Mouse (Mus musculus): ENCODE measurements around the gene Cdkal1. TPM values are rescaled to one million over a fixed set of nuclear protein-coding genes. Genes with fewer than 3 reads are reported as not detected.
A peak's percentile ranks its signal among the peaks of the same experiment; 100 is the strongest.

Gene Cdkal1
- polyA plus RNA-seq, 1 experiment from 2014 or later, result 35.4 TPM

- no peak overlapping the region for H3K9ac ChIP-seq
- no peak for ATAC-seq (ENCODE audit: insufficient read depth)
- no peaks in the 10 kb centered on the region for H3K27me3 ChIP-seq (ENCODE audit: insufficient read depth, low read length)
Observed at GRCm38 (mm10) chr13:29580009-29580408, 275.5 kb downstream of the Cdkal1 start.

GRCm38 (mm10) chr13:29578621-29579020 is 276.9 kb downstream of the Cdkal1 start:
- no peaks in the 10 kb centered on the region for H3K36me3 ChIP-seq (ENCODE audit: insufficient read depth)
- no peak for TF ChIP-seq CTCF (IDR thresholded peaks at IDR 0.05; ENCODE audit: low read depth)
- H3K27ac ChIP-seq (ENCODE audit: low read depth), result no peak overlapping the region
- H3K9me3 ChIP-seq (ENCODE audit: low read depth, low read length), result no peaks in the 10 kb centered on the region
- H3K4me3 ChIP-seq (ENCODE audit: low read depth, low read length), result no peak overlapping the region
- H3K4me2 ChIP-seq, result no peak overlapping the region
- no peak overlapping the region for H3K9ac ChIP-seq
- 91% methylated on average over 3 of the region's 3 CpGs for WGBS
- no peak for DNase-seq
- no peak for ATAC-seq (ENCODE audit: insufficient read depth)
- H3K27me3 ChIP-seq (ENCODE audit: insufficient read depth, low read length), result no peaks in the 10 kb centered on the region
- H3K4me1 ChIP-seq (ENCODE audit: insufficient read depth), result 0 out of 2 replicates have a peak, but pooled peaks cover 5% of the 10 kb centered on the region

More at GRCm38 (mm10) chr13:29580009-29580408, 275.5 kb downstream of the Cdkal1 start:
- TF ChIP-seq CTCF (IDR thresholded peaks at IDR 0.05; ENCODE audit: low read depth), result no peak
- Histone ChIP-seq H3K4me3 (ENCODE audit: low read depth, low read length) (no peak overlapping the region), H3K36me3 (ENCODE audit: insufficient read depth) (no peaks in the 10 kb centered on the region), H3K4me2 (no peak overlapping the region), H3K4me1 (ENCODE audit: insufficient read depth) (0 out of 2 replicates have a peak, but pooled peaks cover 5% of the 10 kb centered on the region), H3K27ac (ENCODE audit: low read depth) (no peak overlapping the region), H3K9me3 (ENCODE audit: low read depth, low read length) (no peaks in the 10 kb centered on the region)
- DNase-seq, result no peak
- WGBS, result 50% methylated on average over 3 of the region's 3 CpGs

GRCm38 (mm10) chr13:29574784-29575183 is 280.7 kb downstream of the Cdkal1 start:
- ATAC-seq (ENCODE audit: insufficient read depth), result peak; percentile 60; the same call in 1 of the 2 replicates

GRCm38 (mm10) chr13:29572477-29572876 is 283.0 kb downstream of the Cdkal1 start:
- Histone ChIP-seq H3K4me3 (ENCODE audit: low read depth, low read length) (no peak overlapping the region), H3K27me3 (ENCODE audit: insufficient read depth, low read length) (no peaks in the 10 kb centered on the region), H3K9me3 (ENCODE audit: low read depth, low read length) (no peaks in the 10 kb centered on the region), H3K4me2 (no peak overlapping the region), H3K27ac (ENCODE audit: low read depth) (no peak overlapping the region), H3K4me1 (ENCODE audit: insufficient read depth) (0 out of 2 replicates have a peak, but pooled peaks cover 5% of the 10 kb centered on the region), H3K36me3 (ENCODE audit: insufficient read depth) (no peaks in the 10 kb centered on the region), H3K9ac (no peak overlapping the region)
- ATAC-seq (ENCODE audit: insufficient read depth), result peak; percentile 44; the same call in 1 of the 2 replicates
- WGBS, result 29% methylated on average over 2 of the region's 2 CpGs
- peak; percentile 71 for DNase-seq
- TF ChIP-seq CTCF (IDR thresholded peaks at IDR 0.05; ENCODE audit: low read depth), result no peak

More at GRCm38 (mm10) chr13:29574784-29575183, 280.7 kb downstream of the Cdkal1 start:
- Histone ChIP-seq H3K27me3 (ENCODE audit: insufficient read depth, low read length) (no peaks in the 10 kb centered on the region), H3K4me2 (no peak overlapping the region), H3K9ac (no peak overlapping the region), H3K4me3 (ENCODE audit: low read depth, low read length) (no peak overlapping the region), H3K9me3 (ENCODE audit: low read depth, low read length) (no peaks in the 10 kb centered on the region), H3K4me1 (ENCODE audit: insufficient read depth) (0 out of 2 replicates have a peak, but pooled peaks cover 5% of the 10 kb centered on the region), H3K27ac (ENCODE audit: low read depth) (no peak overlapping the region), H3K36me3 (ENCODE audit: insufficient read depth) (no peaks in the 10 kb centered on the region)
- no peak for TF ChIP-seq CTCF (IDR thresholded peaks at IDR 0.05; ENCODE audit: low read depth)
- peak; percentile 67 for DNase-seq
- WGBS, result 0% methylated on average over 1 of the region's 1 CpGs

- no peak overlapping the region for H3K4me3 ChIP-seq (ENCODE audit: low read depth, low read length)
- ATAC-seq (ENCODE audit: insufficient read depth) (no peak), DNase-seq (no peak)
- no peaks in the 10 kb centered on the region for H3K36me3 ChIP-seq (ENCODE audit: insufficient read depth)
- 78% methylated on average over 5 of the region's 5 CpGs for WGBS
- H3K9me3 ChIP-seq (ENCODE audit: low read depth, low read length), result no peaks in the 10 kb centered on the region
- H3K27ac ChIP-seq (ENCODE audit: low read depth), result no peak overlapping the region
- no peak overlapping the region for H3K9ac ChIP-seq
- no peaks in the 10 kb centered on the region for H3K4me1 ChIP-seq (ENCODE audit: insufficient read depth)
- H3K27me3 ChIP-seq (ENCODE audit: insufficient read depth, low read length), result no peaks in the 10 kb centered on the region
- no peak overlapping the region for H3K4me2 ChIP-seq
- no peak for TF ChIP-seq CTCF (IDR thresholded peaks at IDR 0.05; ENCODE audit: low read depth)
Observed at GRCm38 (mm10) chr13:29565710-29566109, 289.8 kb downstream of the Cdkal1 start.

- Histone ChIP-seq H3K4me1 (ENCODE audit: insufficient read depth) (no peaks in the 10 kb centered on the region), H3K9me3 (ENCODE audit: low read depth, low read length) (no peaks in the 10 kb centered on the region), H3K27ac (ENCODE audit: low read depth) (no peak overlapping the region), H3K4me2 (no peak overlapping the region), H3K27me3 (ENCODE audit: insufficient read depth, low read length) (no peaks in the 10 kb centered on the region), H3K36me3 (ENCODE audit: insufficient read depth) (no peaks in the 10 kb centered on the region), H3K4me3 (ENCODE audit: low read depth, low read length) (no peak overlapping the region), H3K9ac (no peak overlapping the region)
- TF ChIP-seq CTCF (IDR thresholded peaks at IDR 0.05; ENCODE audit: low read depth), result no peak
- DNase-seq (peak; percentile 19), ATAC-seq (ENCODE audit: insufficient read depth) (no peak)
- WGBS, result 57% methylated on average over 3 of the region's 3 CpGs
Observed at GRCm38 (mm10) chr13:29559188-29559587, 296.3 kb downstream of the Cdkal1 start.

GRCm38 (mm10) chr13:29555160-29555785 is 300.2 kb downstream of the Cdkal1 start:
- no peak for ATAC-seq (ENCODE audit: insufficient read depth)
- no peaks in the 10 kb centered on the region for H3K27me3 ChIP-seq (ENCODE audit: insufficient read depth, low read length)
- no peak overlapping the region for H3K4me3 ChIP-seq (ENCODE audit: low read depth, low read length)
- WGBS, result 71% methylated on average over 9 of the region's 9 CpGs
- H3K9ac ChIP-seq, result no peak overlapping the region
- no peak for DNase-seq
- TF ChIP-seq CTCF (IDR thresholded peaks at IDR 0.05; ENCODE audit: low read depth), result no peak
- H3K27ac ChIP-seq (ENCODE audit: low read depth), result no peak overlapping the region
- no peak overlapping the region for H3K4me2 ChIP-seq
- H3K36me3 ChIP-seq (ENCODE audit: insufficient read depth), result 0 out of 2 replicates have a peak, but pooled peaks cover 5% of the 10 kb centered on the region
- no peaks in the 10 kb centered on the region for H3K9me3 ChIP-seq (ENCODE audit: low read depth, low read length)
- H3K4me1 ChIP-seq (ENCODE audit: insufficient read depth), result no peaks in the 10 kb centered on the region

Data from lung, embryonic 14.5 days (tissue).